Mouse (Mus musculus) embryonic facial prominence, embryonic 11.5 days (tissue): ENCODE data around the gene Gimap7. TPM values are rescaled to one million over a fixed set of nuclear protein-coding genes. Genes with fewer than 3 reads are reported as not detected.

Experiments
- ATAC-seq: fragments of 200-750 bp; cut with Nextera tagmentation; replicated peaks from 2 replicates; pipeline ENCODE4 v1.8.0; 2017; ENCODE audit warnings: low read depth; ENCODE audit not compliant: insufficient number of reproducible peaks, low FRiP score, low TSS enrichment
- DNase-seq: peaks from one replicate; pipeline ENCODE4 v3.0.0-alpha.2; 2015; ENCODE audit warnings: low spot score
- H3K27ac ChIP-seq: fragments of 300-500 bp; sonication (generic); replicated peaks from 2 replicates; pipeline ENCODE4 v1.5.1; 2014; ENCODE audit warnings: mild to moderate bottlenecking, low read depth, low read length, control low read depth
- H3K27me3 ChIP-seq: fragments of 300-500 bp; sonication (generic); 2 replicates; pipeline ENCODE4 v1.6.1; 2014; ENCODE audit warnings: mild to moderate bottlenecking, low read length, moderate library complexity, mixed read lengths; ENCODE audit not compliant: control insufficient read depth, insufficient read depth
- H3K36me3 ChIP-seq: fragments of 300-500 bp; sonication (generic); replicated peaks from 2 replicates; pipeline ENCODE4 v1.6.1; 2014; ENCODE audit warnings: low read depth, mild to moderate bottlenecking, low read length, moderate library complexity, mixed read lengths; ENCODE audit not compliant: control insufficient read depth, insufficient read depth
- H3K4me1 ChIP-seq: fragments of 300-500 bp; sonication (generic); 2 replicates; pipeline ENCODE4 v1.6.1; 2014; ENCODE audit warnings: low read length, mixed read lengths; ENCODE audit not compliant: control insufficient read depth, insufficient read depth
- H3K4me2 ChIP-seq: fragments of 300-500 bp; sonication (generic); 2 replicates; pipeline ENCODE4 v1.6.1; 2014; ENCODE audit warnings: low read depth, mild to moderate bottlenecking, control low read depth, low read length, moderate library complexity
- H3K4me3 ChIP-seq: fragments of 300-500 bp; sonication (generic); 2 replicates; pipeline ENCODE4 v1.5.1; 2014; ENCODE audit warnings: low read depth, low read length, control low read depth
- H3K9ac ChIP-seq: fragments of 300-500 bp; sonication (generic); replicated peaks from 2 replicates; pipeline ENCODE4 v1.6.1; 2014; ENCODE audit warnings: mild to moderate bottlenecking, control low read depth, low read length
- H3K9me3 ChIP-seq: fragments of 300-500 bp; sonication (generic); replicated peaks from 2 replicates; pipeline ENCODE4 v1.6.1; 2016; ENCODE audit warnings: mild to moderate bottlenecking, low read length, inconsistent platforms, mixed read lengths; ENCODE audit not compliant: control insufficient read depth
- WGBS: fragments of 180-500 bp; shearing (Covaris S2); extraction: QIAGEN DNeasy Blood & Tissue Kit; methylation state at CpG from one replicate; pipeline ENCODE4 v1.1.7; 2014; 5-methylcytosine and 5-hydroxymethylcytosine counted together
- polyA plus RNA-seq: library from polyadenylated mRNA; unstranded; fragments of >200 nt; fragmentation: Nextera tagmentation; extraction: Ambion mirVana; gene quantifications from 2 replicates; pipeline ENCODE4 v1.2.1, GENCODE M21; 2014

The Gimap7 gene
- polyA plus RNA-seq, 1 experiment from 2014 or later = not detected

DNA sequence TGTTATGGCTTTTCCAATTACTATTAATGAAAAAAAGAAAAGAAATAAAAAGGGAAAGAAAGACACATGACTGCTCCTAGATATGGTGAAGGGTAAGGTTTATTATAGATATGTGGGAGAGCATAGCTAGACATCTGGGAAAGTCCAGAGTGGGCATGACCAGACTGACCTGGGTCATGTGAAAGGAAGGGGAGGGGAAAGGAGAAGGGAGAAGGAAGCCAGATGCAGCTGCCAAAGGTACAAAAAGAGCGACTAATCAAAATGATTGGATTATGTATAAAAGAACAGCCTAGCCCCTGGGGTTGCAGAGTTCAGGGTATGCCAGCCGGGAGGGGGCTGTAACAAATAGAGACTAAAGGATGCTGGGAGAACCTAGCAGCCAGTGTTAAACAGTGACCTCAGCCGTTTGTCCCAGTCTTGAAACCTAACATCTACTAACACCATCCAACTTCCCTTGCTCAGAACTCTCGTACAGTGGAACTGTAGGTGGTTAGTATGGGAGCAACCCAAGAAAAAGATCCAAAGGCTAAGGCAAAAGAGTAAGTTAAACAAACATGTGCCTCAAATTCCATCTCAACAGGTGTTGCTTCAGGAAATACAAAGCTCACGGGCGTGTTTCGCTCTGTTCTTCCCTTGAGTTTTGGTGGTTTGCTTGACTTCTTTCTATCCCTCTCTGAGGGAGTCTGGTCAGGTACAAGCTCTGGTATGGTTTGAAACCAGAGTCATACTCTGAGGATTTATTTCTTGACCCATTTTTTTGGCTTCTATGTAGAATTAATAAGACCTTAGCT is 20.2 kb upstream of the Gimap7 start:
- ATAC-seq (no peak), DNase-seq (no peak)
- Histone ChIP-seq H3K9me3 (no peaks in the 10 kb centered on the region), H3K27me3 (no peaks in the 10 kb centered on the region), H3K36me3 (no peaks in the 10 kb centered on the region), H3K27ac (no peak overlapping the region), H3K9ac (no peak overlapping the region), H3K4me1 (no peaks in the 10 kb centered on the region), H3K4me3 (no peak overlapping the region), H3K4me2 (no peak overlapping the region)
- WGBS = 78% methylated on average over 7 of the region's 7 CpGs

DNA sequence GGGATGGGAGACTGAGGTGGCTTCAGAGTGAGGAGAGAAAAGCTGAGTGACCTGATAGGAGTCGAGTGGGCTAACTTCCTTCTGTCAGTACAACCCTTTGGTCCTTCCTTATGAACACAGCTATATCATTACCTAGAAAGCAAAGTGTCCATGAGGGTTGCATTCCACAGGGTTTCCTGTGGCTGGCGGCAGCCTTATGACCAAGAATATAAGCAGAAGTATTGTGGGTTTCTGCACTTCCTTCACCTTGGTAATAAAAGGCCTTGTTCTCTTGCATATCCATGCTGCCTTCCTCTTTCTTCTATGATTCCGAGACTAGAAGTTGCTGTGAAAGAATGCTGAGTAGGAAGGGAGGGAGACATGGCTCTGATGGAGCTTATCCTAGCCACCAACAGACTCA is 19.5 kb upstream of the Gimap7 start:
- Histone ChIP-seq H3K9ac (no peak overlapping the region), H3K36me3 (no peaks in the 10 kb centered on the region), H3K4me2 (no peak overlapping the region), H3K9me3 (no peaks in the 10 kb centered on the region), H3K4me3 (no peak overlapping the region), H3K27ac (no peak overlapping the region), H3K4me1 (no peaks in the 10 kb centered on the region), H3K27me3 (no peaks in the 10 kb centered on the region)
- ATAC-seq = no peak
- no peak for DNase-seq
- 69% methylated on average over 3 of the region's 3 CpGs for WGBS

GRCm38 (mm10) chr6:48700251-48701075 is 18.0 kb upstream of the Gimap7 start:
- Histone ChIP-seq H3K27me3 (no peaks in the 10 kb centered on the region), H3K4me1 (no peaks in the 10 kb centered on the region), H3K27ac (no peak overlapping the region), H3K9me3 (no peaks in the 10 kb centered on the region), H3K36me3 (no peaks in the 10 kb centered on the region), H3K9ac (no peak overlapping the region), H3K4me2 (no peak overlapping the region), H3K4me3 (no peak overlapping the region)
- 46% methylated on average over 5 of the region's 5 CpGs for WGBS
- no peak for ATAC-seq
- no peak for DNase-seq

DNA sequence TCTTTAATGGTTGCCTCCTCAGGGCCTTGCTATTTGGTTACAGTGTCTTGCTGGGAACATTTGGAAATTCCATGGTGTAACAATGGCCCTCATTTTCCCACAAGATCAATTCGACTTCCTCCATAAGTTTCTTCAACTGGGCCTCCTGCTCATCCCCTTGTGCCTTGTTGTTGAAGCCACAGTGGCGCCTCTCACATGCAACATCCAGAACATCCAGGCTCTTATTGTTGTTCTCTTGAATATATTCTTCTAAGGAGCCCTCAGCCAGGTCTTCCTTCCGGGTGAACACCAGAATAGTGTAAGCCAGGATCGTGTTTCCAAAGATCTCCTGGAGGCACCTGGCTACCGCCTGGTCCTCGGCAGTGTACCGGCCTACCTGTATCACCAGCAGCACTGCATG is 16.3 kb upstream of the Gimap7 start:
- ATAC-seq (no peak), DNase-seq (no peak)
- H3K27ac ChIP-seq = no peak overlapping the region
- no peaks in the 10 kb centered on the region for H3K36me3 ChIP-seq
- H3K27me3 ChIP-seq = no peaks in the 10 kb centered on the region
- no peak overlapping the region for H3K4me3 ChIP-seq
- no peaks in the 10 kb centered on the region for H3K9me3 ChIP-seq
- H3K4me1 ChIP-seq = no peaks in the 10 kb centered on the region
- no peak overlapping the region for H3K9ac ChIP-seq
- H3K4me2 ChIP-seq = no peak overlapping the region
- WGBS = 83% methylated on average over 7 of the region's 7 CpGs

GRCm38 (mm10) chr6:48702601-48703000 is 15.8 kb upstream of the Gimap7 start:
- Histone ChIP-seq H3K4me1 (no peaks in the 10 kb centered on the region), H3K4me2 (no peak overlapping the region), H3K36me3 (no peaks in the 10 kb centered on the region), H3K4me3 (no peak overlapping the region), H3K9me3 (no peaks in the 10 kb centered on the region), H3K27ac (no peak overlapping the region), H3K9ac (no peak overlapping the region), H3K27me3 (no peaks in the 10 kb centered on the region)
- ATAC-seq (no peak), DNase-seq (no peak)
- 66% methylated on average over 5 of the region's 5 CpGs for WGBS

- no peaks in the 10 kb centered on the region for H3K9me3 ChIP-seq
- no peaks in the 10 kb centered on the region for H3K36me3 ChIP-seq
- DNase-seq (no peak), ATAC-seq (no peak)
- H3K4me3 ChIP-seq = no peak overlapping the region
- H3K27me3 ChIP-seq = no peaks in the 10 kb centered on the region
- no peaks in the 10 kb centered on the region for H3K4me1 ChIP-seq
- no peak overlapping the region for H3K4me2 ChIP-seq
- H3K9ac ChIP-seq = no peak overlapping the region
- no peak overlapping the region for H3K27ac ChIP-seq
These were observed 14.3 kb upstream of the Gimap7 start for GRCm38 (mm10) chr6:48704146-48704545.

DNA sequence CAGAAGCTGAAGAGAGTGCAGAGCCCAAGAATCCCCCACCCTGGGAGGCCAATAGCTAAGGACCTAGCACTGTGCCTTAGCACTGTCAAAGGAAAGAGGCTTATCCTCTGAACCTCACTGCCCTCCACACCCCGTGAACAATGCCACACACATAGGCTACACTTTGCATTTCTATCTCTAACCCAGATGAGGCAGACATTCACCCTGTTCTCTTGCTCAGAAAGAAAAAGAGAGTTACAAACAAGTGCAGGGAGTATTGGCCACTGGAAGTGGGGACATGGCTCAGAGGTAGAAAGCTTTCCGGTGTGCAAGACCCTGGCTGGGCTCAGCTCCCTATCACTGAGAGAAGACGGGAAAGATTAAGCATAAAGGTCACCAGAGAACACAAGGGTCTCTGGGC is 12.3 kb upstream of the Gimap7 start:
- Histone ChIP-seq H3K4me3 (no peak overlapping the region), H3K36me3 (no peaks in the 10 kb centered on the region), H3K27me3 (no peaks in the 10 kb centered on the region), H3K9me3 (no peaks in the 10 kb centered on the region), H3K4me1 (no peaks in the 10 kb centered on the region), H3K4me2 (no peak overlapping the region), H3K27ac (no peak overlapping the region), H3K9ac (no peak overlapping the region)
- 56% methylated on average over 3 of the region's 3 CpGs for WGBS
- no peak for ATAC-seq
- no peak for DNase-seq

GRCm38 (mm10) chr6:48720326-48720725 is 1.9 kb downstream of the Gimap7 start:
- Histone ChIP-seq H3K27me3 (no peaks in the 10 kb centered on the region), H3K4me2 (no peak overlapping the region), H3K27ac (no peak overlapping the region), H3K9me3 (no peaks in the 10 kb centered on the region), H3K36me3 (no peaks in the 10 kb centered on the region), H3K9ac (no peak overlapping the region), H3K4me1 (no peaks in the 10 kb centered on the region), H3K4me3 (no peak overlapping the region)
- ATAC-seq = no peak
- WGBS = 82% methylated on average over 4 of the region's 4 CpGs
- DNase-seq = no peak
